Mouse (Mus musculus) cerebellum, adult (tissue): Measurements from ENCODE around the gene Mydgf.

ENCODE experiments used
- ATAC-seq: cut with Nextera tagmentation; 2 replicates; pipeline ENCODE4 v1.9.2; 2017; ENCODE audit warnings: mild to moderate bottlenecking, moderate library complexity, mixed read lengths; ENCODE audit not compliant: insufficient number of reproducible peaks, low FRiP score, low TSS enrichment

Gene Mydgf

GRCm38 (mm10) chr17:56147420-56147819, 36.3 kb downstream of the Mydgf start:
- ATAC-seq, result no peak

- no peak for ATAC-seq
Measured at GRCm38 (mm10) chr17:56146131-56146530, 37.6 kb downstream of the Mydgf start.

- no peak for ATAC-seq
Measured at GRCm38 (mm10) chr17:56144546-56144945, 39.2 kb downstream of the Mydgf start.

GRCm38 (mm10) chr17:56141702-56142605, 41.8 kb downstream of the Mydgf start:
- ATAC-seq, result no peak; the same call in 1 of the 2 replicates

GRCm38 (mm10) chr17:56139858-56140595, 43.7 kb downstream of the Mydgf start, which contains the start of gene Sema6b:
Gene Sema6b, minus strand, starts transcription at chr17:56140343.
- no peak for ATAC-seq

GRCm38 (mm10) chr17:56139355-56139754, 44.4 kb downstream of the Mydgf start:
- no peak for ATAC-seq

- ATAC-seq, result no peak
Measured at GRCm38 (mm10) chr17:56137839-56138613, 45.7 kb downstream of the Mydgf start.

GRCm38 (mm10) chr17:56136558-56136957, 47.2 kb downstream of the Mydgf start:
- no peak for ATAC-seq

GRCm38 (mm10) chr17:56134463-56134971, 49.2 kb downstream of the Mydgf start:
- no peak for ATAC-seq

- ATAC-seq, result no peak
Measured at GRCm38 (mm10) chr17:56133457-56134363, 50.0 kb downstream of the Mydgf start.

GRCm38 (mm10) chr17:56132661-56133060, 51.1 kb downstream of the Mydgf start:
- no peak for ATAC-seq

GRCm38 (mm10) chr17:56131814-56132213, 51.9 kb downstream of the Mydgf start:
- ATAC-seq, result no peak

- ATAC-seq, result no peak
Measured at GRCm38 (mm10) chr17:56131136-56131535, 52.6 kb downstream of the Mydgf start.

GRCm38 (mm10) chr17:56128246-56128645, 55.5 kb downstream of the Mydgf start:
- no peak for ATAC-seq

- ATAC-seq, result no peak
Measured at GRCm38 (mm10) chr17:56126175-56126574, 57.5 kb downstream of the Mydgf start.
